24 mouse cellular contexts compared by ENCODE assay signal in the genomic region with DNA sequence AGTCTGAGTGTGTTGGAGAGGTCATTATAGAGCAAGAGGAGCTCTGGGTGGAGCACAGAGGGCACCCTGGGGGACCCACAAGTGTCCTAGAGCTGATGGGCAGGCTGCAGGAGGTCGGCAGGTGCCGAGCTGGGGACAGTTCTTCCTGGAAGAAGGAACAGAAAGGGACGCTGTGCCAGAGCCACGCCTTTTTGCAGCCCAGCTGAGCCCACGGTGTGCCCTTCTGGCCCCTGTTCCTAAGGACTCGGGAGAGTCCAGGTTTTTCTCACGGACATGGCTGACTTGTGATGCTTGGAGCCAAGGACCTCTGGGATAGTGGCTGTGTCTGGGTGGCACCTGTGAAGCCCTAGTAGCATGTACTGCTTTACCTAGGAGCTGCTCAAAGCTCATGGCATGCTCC. TPM values are rescaled to one million over a fixed set of nuclear protein-coding genes. Genes with fewer than 3 reads are reported as not detected.
DNase-seq lines count a peak whose midpoint lies in the region; ATAC-seq and TF ChIP-seq lines count a peak whose summit lies in the region.
"Had no signal": no experiment of that assay in that cellular context is flagged by ENCODE, and none has a peak within 500 bp of the region (broad histone marks: within the 10 kb centered on the region; RNA-seq: fewer than 3 reads in every experiment).

No protein-coding gene starts in this region.

- TF ChIP-seq CTCF in kidney, adult 2 months (conservative IDR thresholded peaks at IDR 0.05; ENCODE audit: insufficient read depth, insufficient read length, low read depth, low read length): no peak
- no peak for TF ChIP-seq CTCF in gastrocnemius, adult 2 months (IDR thresholded peaks at IDR 0.05)

- intact Hi-C loops in heart, postnatal 25 days (cut with DNase I): no loop called here
- intact Hi-C loops in gastrocnemius, adult 2 months (cut with DNase I): no loop called here

- no peak overlapping the region for H3K9ac ChIP-seq in kidney, embryonic 16.5 days (replicated peaks; ENCODE audit: low read length)
- H3K9ac ChIP-seq: embryonic facial prominence, embryonic 12.5 days; embryonic facial prominence, embryonic 15.5 days; forebrain, postnatal 0 days; heart, embryonic 13.5 days; hindbrain, embryonic 12.5 days; hindbrain, embryonic 15.5 days had no signal

- H3K27ac ChIP-seq in kidney, adult 2 months (ENCODE audit: insufficient read depth, low read depth, low read length): no peak overlapping the region
- H3K27ac ChIP-seq in kidney, embryonic 16.5 days (ENCODE audit: low read length): no peak overlapping the region
- no peak overlapping the region for H3K27ac ChIP-seq in gastrocnemius, adult 2 months
- H3K27ac ChIP-seq: embryonic facial prominence, embryonic 12.5 days; embryonic facial prominence, embryonic 15.5 days; heart, adult 2 months; heart, embryonic 10.5 days; heart, embryonic 13.5 days; hindbrain, embryonic 12.5 days; hindbrain, embryonic 15.5 days had no signal

- 57% methylated on average over 7 of the region's 7 CpGs for WGBS in kidney, adult 2 months
- 76% methylated on average over 7 of the region's 7 CpGs for WGBS in kidney, embryonic 16.5 days

- ATAC-seq in kidney, embryonic 16.5 days (ENCODE audit: low FRiP score, low TSS enrichment): no peak
- ATAC-seq: activated CD4-positive, CD25-positive, alpha-beta regulatory T cell, adult 4 months; forebrain, embryonic 14.5 days; forebrain, postnatal 0 days had no signal

- no peaks in the 10 kb centered on the region for H3K27me3 ChIP-seq in kidney, adult 2 months (replicated peaks; ENCODE audit: control insufficient read depth, insufficient read depth, low read length)
- no peaks in the 10 kb centered on the region for H3K27me3 ChIP-seq in kidney, embryonic 16.5 days (ENCODE audit: insufficient read depth, low read length)
- H3K27me3 ChIP-seq: embryonic facial prominence, embryonic 12.5 days; embryonic facial prominence, embryonic 15.5 days; heart, embryonic 13.5 days; hindbrain, embryonic 12.5 days; hindbrain, embryonic 15.5 days had no signal

- peak; percentile 82 for DNase-seq in heart, adult 11 months
- DNase-seq in heart, postnatal 25 days (ENCODE audit: low spot score): no peak
- peak; percentile 87 for DNase-seq in kidney, adult 2 months
- peak; percentile 53 to 78 for DNase-seq in kidney, postnatal 25 days
- no peak for DNase-seq in gastrocnemius, adult 2 months
- DNase-seq in right cerebral cortex, adult 18-20 months: no peak
- DNase-seq: adrenal gland, adult 8-10 months; adrenal gland, postnatal 25 days; cerebellum, adult 18-20 months; cerebellum, adult 9-10 months; cerebellum, postnatal 14 days; forebrain, postnatal 0 days; gastrocnemius, postnatal 25 days; heart, adult 2 months; heart, postnatal 14 days had no signal

- no peak overlapping the region for H3K4me2 ChIP-seq in kidney, embryonic 16.5 days (replicated peaks; ENCODE audit: low read depth, low read length)
- H3K4me2 ChIP-seq: embryonic facial prominence, embryonic 12.5 days; embryonic facial prominence, embryonic 15.5 days; heart, embryonic 13.5 days; hindbrain, embryonic 12.5 days; hindbrain, embryonic 15.5 days had no signal

- H3K9me3 ChIP-seq in kidney, embryonic 16.5 days (ENCODE audit: low read length): no peaks in the 10 kb centered on the region
- H3K9me3 ChIP-seq: embryonic facial prominence, embryonic 12.5 days; embryonic facial prominence, embryonic 15.5 days; heart, embryonic 10.5 days; heart, embryonic 13.5 days; hindbrain, embryonic 12.5 days; hindbrain, embryonic 15.5 days had no signal

- H3K4me1 ChIP-seq in kidney, adult 2 months (ENCODE audit: control insufficient read depth, insufficient read depth, low read length): peaks cover 14% of the 10 kb centered on the region; the same call in 1 of the 2 replicates
- H3K4me1 ChIP-seq in kidney, embryonic 16.5 days (ENCODE audit: insufficient read depth, low read length): no peaks in the 10 kb centered on the region
- H3K4me1 ChIP-seq: embryonic facial prominence, embryonic 12.5 days; embryonic facial prominence, embryonic 15.5 days; hindbrain, embryonic 12.5 days; hindbrain, embryonic 15.5 days had no signal

- H3K4me3 ChIP-seq in kidney, adult 2 months (ENCODE audit: insufficient read depth, low read depth, low read length): no peak overlapping the region
- H3K4me3 ChIP-seq in kidney, embryonic 16.5 days (ENCODE audit: low read length): no peak overlapping the region
- H3K4me3 ChIP-seq in gastrocnemius, adult 2 months: no peak overlapping the region
- H3K4me3 ChIP-seq: embryonic facial prominence, embryonic 12.5 days; embryonic facial prominence, embryonic 15.5 days; heart, adult 2 months; heart, embryonic 10.5 days; heart, embryonic 13.5 days; hindbrain, embryonic 12.5 days; hindbrain, embryonic 15.5 days had no signal

- no peaks in the 10 kb centered on the region for H3K36me3 ChIP-seq in kidney, adult 2 months (ENCODE audit: control insufficient read depth, insufficient read depth, low read length)
- H3K36me3 ChIP-seq in kidney, embryonic 16.5 days (ENCODE audit: insufficient read depth, low read length): peaks cover 23% of the 10 kb centered on the region

- TF ChIP-seq POLR2A in kidney, adult 2 months (IDR thresholded peaks at IDR 0.05; ENCODE audit: low read depth, low read length): no peak

RNA-seq across cellular contexts. Expression of a gene that starts 22.4 kb away (rescaled TPM):
- total RNA-seq in heart, postnatal 25 days (2021): 10 to 100 TPM; 19.4 to 26.6 TPM
- polyA plus RNA-seq in kidney, adult 2 months (2012; rRNA removed): 6.2 and 7.8 TPM in 2 replicates
- 39.9 and 43.0 TPM in 2 replicates for polyA plus RNA-seq in kidney, embryonic 16.5 days (2015; fragmentation: Nextera tagmentation; extraction: Ambion mirVana)
- total RNA-seq in gastrocnemius, adult 2 months (2021): 1 to 10 TPM; 3.8 to 4.0 TPM

RNA-seq across cellular contexts. Expression of a gene that starts 28.6 kb away (rescaled TPM):
- 1 to 10 TPM; 6.3 to 6.7 TPM for total RNA-seq in heart, postnatal 25 days (2021)
- polyA plus RNA-seq in kidney, adult 2 months (2012; rRNA removed): 11.8 and 12.8 TPM in 2 replicates
- 25.2 and 27.9 TPM in 2 replicates for polyA plus RNA-seq in kidney, embryonic 16.5 days (2015; fragmentation: Nextera tagmentation; extraction: Ambion mirVana)
- total RNA-seq in gastrocnemius, adult 2 months (2021): 1 to 10 TPM; 2.3 to 3.0 TPM

RNA-seq across cellular contexts. Expression of a gene that starts 43.6 kb away (rescaled TPM):
- total RNA-seq in heart, postnatal 25 days (2021): 10 to 100 TPM; 11.1 to 12.8 TPM
- polyA plus RNA-seq in kidney, adult 2 months (2012; rRNA removed): 18.6 and 19.6 TPM in 2 replicates
- 17.9 and 19.2 TPM in 2 replicates for polyA plus RNA-seq in kidney, embryonic 16.5 days (2015; fragmentation: Nextera tagmentation; extraction: Ambion mirVana)
- total RNA-seq in gastrocnemius, adult 2 months (2021): 1 to 10 TPM; 2.2 to 2.3 TPM

RNA-seq across cellular contexts. Expression of a gene that starts 59.6 kb away (rescaled TPM):
- total RNA-seq in heart, postnatal 25 days (2021): 10 to 100 TPM; 38.5 to 39.5 TPM
- 334 and 342 TPM in 2 replicates for polyA plus RNA-seq in kidney, adult 2 months (2012; rRNA removed)
- 115 and 124 TPM in 2 replicates for polyA plus RNA-seq in kidney, embryonic 16.5 days (2015; fragmentation: Nextera tagmentation; extraction: Ambion mirVana)
- 10 to 100 TPM; 23.9 to 24.7 TPM for total RNA-seq in gastrocnemius, adult 2 months (2021)

Comparison
In these comparisons a context has a peak if more than half of its experiments do, and no peak if none do; other contexts are left out.
1. DNase-seq: peak in heart, adult 11 months (single experiment), kidney, adult 2 months (single experiment) and kidney, postnatal 25 days (2 of 2); none in heart, postnatal 25 days (single experiment), gastrocnemius, adult 2 months (single experiment) and right cerebral cortex, adult 18-20 months (single experiment).
2. RNA of a gene that starts 22.4 kb away (total RNA-seq): 19.4 to 26.6 TPM in heart, postnatal 25 days; 3.8 to 4.0 TPM in gastrocnemius, adult 2 months; every median in the first group is over 4 times any median in the second.